Mouse (Mus musculus) forebrain, embryonic 11.5 days (tissue): ENCODE results near the gene Tmeff1. TPM values are rescaled to one million over a fixed set of nuclear protein-coding genes. Genes with fewer than 3 reads are reported as not detected.

ENCODE experiments used
- ATAC-seq: fragments of 200-750 bp; cut with Nextera tagmentation; replicated peaks from 2 replicates; pipeline ENCODE4 v1.8.0; 2017; ENCODE audit warnings: moderate TSS enrichment; ENCODE audit not compliant: low FRiP score
- DNase-seq: peaks from one replicate; pipeline ENCODE4 v3.0.0-alpha.2; 2017; ENCODE audit warnings: low spot score
- H3K27ac ChIP-seq: fragments of 300-500 bp; sonication (generic); 2 replicates; pipeline ENCODE4 v1.5.1; 2014; ENCODE audit warnings: low read depth, low read length
- H3K27me3 ChIP-seq: fragments of 300-500 bp; sonication (generic); 2 replicates; pipeline ENCODE4 v1.6.1; 2014; ENCODE audit warnings: mild to moderate bottlenecking, low read length, mixed read lengths; ENCODE audit not compliant: control insufficient read depth, insufficient read depth
- H3K36me3 ChIP-seq: fragments of 300-500 bp; sonication (generic); 2 replicates; pipeline ENCODE4 v1.6.1; 2014; ENCODE audit warnings: mild to moderate bottlenecking, low read length, moderate library complexity, mixed read lengths; ENCODE audit not compliant: control insufficient read depth, insufficient read depth
- H3K4me1 ChIP-seq: fragments of 300-500 bp; sonication (generic); replicated peaks from 2 replicates; pipeline ENCODE4 v1.6.1; 2014; ENCODE audit warnings: low read length, mixed read lengths; ENCODE audit not compliant: control insufficient read depth, insufficient read depth
- H3K4me2 ChIP-seq: fragments of 300-500 bp; sonication (generic); 2 replicates; pipeline ENCODE4 v1.6.1; 2014; ENCODE audit warnings: low read depth, mild to moderate bottlenecking, low read length, moderate library complexity, mixed read lengths; ENCODE audit not compliant: severe bottlenecking
- H3K4me3 ChIP-seq: fragments of 300-500 bp; sonication (generic); 2 replicates; pipeline ENCODE4 v1.5.1; 2014; ENCODE audit warnings: low read depth, low read length
- H3K9ac ChIP-seq: fragments of 300-500 bp; sonication (generic); 2 replicates; pipeline ENCODE4 v1.6.1; 2014; ENCODE audit warnings: low read length
- H3K9me3 ChIP-seq: fragments of 300-500 bp; sonication (generic); 2 replicates; pipeline ENCODE4 v1.6.1; 2016; ENCODE audit warnings: low read length, mixed read lengths; ENCODE audit not compliant: control insufficient read depth
- WGBS: fragments of 180-500 bp; shearing (Covaris S2); extraction: QIAGEN DNeasy Blood & Tissue Kit; methylation state at CpG from one replicate; pipeline ENCODE4 v1.1.7; 2014; 5-methylcytosine and 5-hydroxymethylcytosine counted together
- polyA plus RNA-seq: library from polyadenylated mRNA; unstranded; fragments of >200 nt; fragmentation: Nextera tagmentation; extraction: Ambion mirVana; gene quantifications from 2 replicates; pipeline ENCODE4 v1.2.1, GENCODE M21; 2014

The Tmeff1 gene
- polyA plus RNA-seq, 1 experiment from 2014 or later: 124 TPM

DNA sequence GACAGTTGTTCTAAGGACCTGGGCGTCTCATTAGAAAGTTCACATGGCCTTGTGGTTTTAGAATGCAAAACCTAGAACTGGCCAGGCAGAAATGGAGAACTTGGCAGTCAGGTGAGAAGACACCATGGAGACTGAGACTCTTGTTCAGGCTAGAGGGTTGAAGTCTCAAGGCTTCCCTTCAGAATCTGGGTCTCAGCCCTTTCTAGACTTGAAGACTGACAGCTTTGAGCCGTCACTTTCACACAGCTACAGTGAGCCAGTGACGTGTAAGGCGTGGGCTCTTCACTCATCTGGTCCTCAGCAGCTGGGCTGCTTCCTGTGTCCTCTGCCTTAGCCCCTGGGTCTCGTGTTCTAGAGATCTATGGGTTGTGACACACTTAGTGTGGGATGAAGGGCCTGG lies 7.4 kb downstream of the Tmeff1 start:
- H3K4me1 ChIP-seq: no peaks in the 10 kb centered on the region
- 76% methylated on average over 5 of the region's 5 CpGs for WGBS
- DNase-seq (no peak), ATAC-seq (no peak)
- H3K27ac ChIP-seq: no peak overlapping the region
- no peak overlapping the region for H3K4me2 ChIP-seq
- peaks cover 4% of the 10 kb centered on the region; the same call in 1 of the 2 replicates for H3K9me3 ChIP-seq
- no peak overlapping the region for H3K9ac ChIP-seq
- peaks cover 2% of the 10 kb centered on the region; the same call in 1 of the 2 replicates for H3K36me3 ChIP-seq
- H3K4me3 ChIP-seq: no peak overlapping the region
- no peaks in the 10 kb centered on the region for H3K27me3 ChIP-seq

DNA sequence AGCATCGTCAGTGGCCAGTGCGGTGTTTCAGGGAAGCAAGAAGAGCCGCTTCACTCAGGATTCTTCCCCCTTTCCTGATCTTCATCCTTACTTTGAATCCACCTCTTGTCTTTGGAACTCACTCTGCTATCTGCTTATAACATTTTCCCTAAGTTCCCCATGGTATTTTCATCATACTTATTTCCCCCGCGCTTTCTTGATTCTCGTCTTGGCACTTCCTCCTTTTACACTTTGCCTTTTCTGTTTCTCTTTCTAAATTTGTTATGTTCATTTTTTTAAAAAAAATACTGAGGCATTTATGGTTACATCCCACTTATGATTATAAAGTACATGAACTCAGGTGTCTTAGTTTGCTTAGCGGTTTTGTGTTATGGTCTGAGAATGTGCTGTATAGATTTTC lies 7.9 kb downstream of the Tmeff1 start:
- H3K9me3 ChIP-seq: peaks cover under 1% of the 10 kb centered on the region; the same call in 1 of the 2 replicates
- no peak overlapping the region for H3K27ac ChIP-seq
- H3K9ac ChIP-seq: no peak overlapping the region
- no peak overlapping the region for H3K4me2 ChIP-seq
- no peaks in the 10 kb centered on the region; the same call in 1 of the 2 replicates for H3K4me1 ChIP-seq
- H3K27me3 ChIP-seq: no peaks in the 10 kb centered on the region
- ATAC-seq (no peak), DNase-seq (no peak)
- no peaks in the 10 kb centered on the region; the same call in 1 of the 2 replicates for H3K36me3 ChIP-seq
- H3K4me3 ChIP-seq: no peak overlapping the region
- 97% methylated on average over 7 of the region's 7 CpGs for WGBS

DNA sequence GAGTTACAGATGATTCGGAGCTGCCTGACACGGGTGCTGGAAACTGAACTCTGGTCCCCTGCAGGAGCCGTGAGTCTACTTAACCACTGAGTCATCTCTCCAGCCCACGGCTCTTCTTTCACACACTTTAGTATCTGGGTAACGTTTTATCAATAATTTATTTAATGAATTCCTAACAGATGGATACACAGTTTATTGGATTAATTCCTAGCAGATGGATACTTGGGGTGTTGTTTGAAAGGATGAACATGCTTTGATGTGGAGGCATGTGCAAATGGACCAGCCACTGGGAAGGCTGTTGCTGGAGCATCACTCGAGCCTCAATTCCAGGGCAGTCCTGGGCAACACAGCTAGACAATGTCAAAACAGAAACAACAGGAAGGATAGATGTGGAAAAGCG lies 11.1 kb downstream of the Tmeff1 start:
- WGBS: 90% methylated on average over 7 of the region's 7 CpGs
- no peak overlapping the region for H3K4me3 ChIP-seq

DNA sequence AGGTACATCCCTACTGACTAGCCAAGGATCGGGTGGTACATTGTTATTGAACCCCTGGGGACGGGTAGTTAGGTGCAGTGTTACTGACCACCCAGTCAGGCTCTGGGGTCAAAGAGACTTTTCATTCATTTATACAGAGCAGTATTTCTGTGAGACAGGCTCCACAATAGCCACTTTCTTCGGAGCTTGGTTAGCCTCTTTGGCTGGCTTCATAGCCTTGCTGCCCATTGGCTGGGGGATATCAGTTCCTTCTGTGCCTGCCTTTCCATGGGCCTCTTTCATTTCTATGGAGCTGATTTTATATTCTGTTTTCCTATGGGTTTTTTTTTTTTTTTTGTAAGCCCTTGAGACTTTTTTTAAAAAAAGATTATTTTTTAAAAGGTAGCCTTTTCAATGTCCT lies 20.7 kb downstream of the Tmeff1 start:
- H3K27me3 ChIP-seq: no peaks in the 10 kb centered on the region
- DNase-seq (no peak), ATAC-seq (no peak)
- 46% methylated on average over 3 of the region's 3 CpGs for WGBS
- H3K36me3 ChIP-seq: peaks cover 3% of the 10 kb centered on the region; the same call in 1 of the 2 replicates
- H3K4me1 ChIP-seq: no peaks in the 10 kb centered on the region
- no peak overlapping the region for H3K27ac ChIP-seq
- no peaks in the 10 kb centered on the region for H3K9me3 ChIP-seq
- no peak overlapping the region for H3K4me3 ChIP-seq
- H3K4me2 ChIP-seq: no peak overlapping the region
- H3K9ac ChIP-seq: no peak overlapping the region

More for the DNA sequence above, 11.1 kb downstream of the Tmeff1 start:
- no peak for ATAC-seq
- Histone ChIP-seq H3K9ac (no peak overlapping the region), H3K9me3 (no peaks in the 10 kb centered on the region), H3K4me1 (no peaks in the 10 kb centered on the region; the same call in 1 of the 2 replicates), H3K27me3 (no peaks in the 10 kb centered on the region), H3K4me2 (no peak overlapping the region), H3K27ac (no peak overlapping the region), H3K36me3 (no peaks in the 10 kb centered on the region)
- DNase-seq: no peak

DNA sequence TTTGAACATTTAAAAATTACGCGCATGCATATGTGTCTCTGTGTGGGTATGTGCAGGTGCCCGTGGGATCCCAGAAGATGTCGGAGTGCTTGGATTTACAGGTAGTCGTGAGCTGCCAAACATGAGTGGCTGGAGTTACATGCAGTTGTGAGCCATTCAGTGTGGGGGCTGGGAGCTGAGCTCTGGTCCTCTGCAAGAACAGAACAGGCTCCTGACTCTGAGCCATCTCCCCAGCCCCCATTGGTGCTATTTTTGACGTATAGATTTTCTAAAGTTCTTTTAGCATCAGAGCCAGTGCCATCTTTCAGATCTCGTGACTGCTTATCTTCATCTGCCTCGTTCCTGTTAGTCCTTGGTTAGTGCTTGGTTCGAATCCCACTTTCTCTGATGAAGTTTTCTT lies 24.5 kb downstream of the Tmeff1 start:
- no peak overlapping the region for H3K4me2 ChIP-seq
- 95% methylated on average over 9 of the region's 9 CpGs for WGBS
- DNase-seq (no peak), ATAC-seq (no peak)
- H3K9ac ChIP-seq: no peak overlapping the region
- H3K4me3 ChIP-seq: no peak overlapping the region
- H3K27ac ChIP-seq: no peak overlapping the region
- no peaks in the 10 kb centered on the region for H3K4me1 ChIP-seq
- no peaks in the 10 kb centered on the region for H3K9me3 ChIP-seq
- peaks cover 3% of the 10 kb centered on the region; the same call in 1 of the 2 replicates for H3K36me3 ChIP-seq
- H3K27me3 ChIP-seq: no peaks in the 10 kb centered on the region

DNA sequence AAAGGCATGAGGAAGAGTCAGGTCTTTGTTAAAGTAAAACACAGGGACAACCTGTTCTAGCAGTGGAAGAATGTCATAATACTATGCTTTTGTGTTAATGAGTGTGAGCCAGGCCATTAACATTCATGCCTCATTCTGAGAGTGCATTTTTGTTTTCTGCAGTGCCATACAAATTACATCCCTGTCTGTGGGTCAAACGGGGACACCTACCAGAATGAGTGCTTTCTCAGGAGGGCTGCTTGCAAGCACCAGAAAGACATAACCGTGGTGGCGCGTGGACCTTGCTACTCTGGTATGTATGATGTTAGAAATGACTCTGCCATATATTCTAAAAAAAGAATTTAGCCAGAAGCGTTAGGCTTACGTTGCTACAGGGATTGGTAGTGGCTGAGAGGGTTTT lies 25.3 kb downstream of the Tmeff1 start:
- H3K36me3 ChIP-seq: peaks cover 3% of the 10 kb centered on the region; the same call in 1 of the 2 replicates
- 91% methylated on average over 6 of the region's 6 CpGs for WGBS
- ATAC-seq: no peak

DNA sequence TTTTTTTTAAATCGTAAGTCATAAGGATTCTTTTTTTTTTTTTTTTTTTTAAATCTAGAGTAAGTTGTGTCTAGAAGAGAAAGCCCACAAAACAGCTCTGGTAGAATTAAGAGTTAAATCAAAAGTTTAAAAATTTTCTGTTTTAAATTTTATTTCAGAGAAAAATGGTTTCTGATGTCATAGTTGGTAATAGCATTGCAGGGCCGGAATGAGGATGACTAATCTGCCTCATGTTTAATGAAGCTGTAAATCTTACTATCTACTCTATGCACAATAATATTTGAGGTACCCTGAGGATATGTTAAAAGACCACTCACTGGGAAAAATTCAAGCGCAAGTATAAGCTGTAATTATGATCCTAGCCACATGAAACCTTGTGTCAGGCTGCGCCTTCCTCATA lies 30.5 kb downstream of the Tmeff1 start:
- ATAC-seq (no peak), DNase-seq (no peak)
- Histone ChIP-seq H3K27ac (no peak overlapping the region), H3K9me3 (no peaks in the 10 kb centered on the region), H3K27me3 (no peaks in the 10 kb centered on the region), H3K4me1 (no peaks in the 10 kb centered on the region), H3K36me3 (peaks cover 3% of the 10 kb centered on the region; the same call in 1 of the 2 replicates), H3K4me2 (no peak overlapping the region), H3K4me3 (no peak overlapping the region), H3K9ac (no peak overlapping the region)
- WGBS: 88% methylated on average over 4 of the region's 4 CpGs

More for the DNA sequence above, 25.3 kb downstream of the Tmeff1 start:
- no peaks in the 10 kb centered on the region for H3K4me1 ChIP-seq
- no peak for DNase-seq
- H3K4me3 ChIP-seq: no peak overlapping the region
- H3K9ac ChIP-seq: no peak overlapping the region
- no peak overlapping the region for H3K27ac ChIP-seq
- no peaks in the 10 kb centered on the region for H3K9me3 ChIP-seq
- H3K4me2 ChIP-seq: no peak overlapping the region
- H3K27me3 ChIP-seq: no peaks in the 10 kb centered on the region

DNA sequence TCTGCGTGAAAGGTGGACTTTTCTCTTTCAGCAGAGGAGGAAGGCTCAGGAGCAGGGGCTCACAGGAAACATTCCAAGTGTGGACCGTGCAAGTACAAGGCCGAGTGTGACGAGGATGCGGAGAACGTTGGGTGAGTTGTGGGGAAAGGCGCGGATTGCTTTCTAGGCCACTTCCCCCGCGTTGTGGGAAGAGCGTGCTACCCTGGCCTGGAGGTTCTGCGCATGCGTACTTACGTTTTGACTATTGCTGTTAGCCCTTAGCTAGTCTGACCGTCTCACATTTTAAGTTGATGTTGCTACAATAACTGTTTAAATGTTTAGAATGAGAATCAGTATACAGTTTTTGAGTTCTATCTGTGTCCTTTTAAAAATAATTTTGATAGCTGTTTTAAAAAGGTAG lies 32.2 kb downstream of the Tmeff1 start:
- Histone ChIP-seq H3K4me1 (no peaks in the 10 kb centered on the region), H3K9me3 (no peaks in the 10 kb centered on the region), H3K36me3 (peaks cover 3% of the 10 kb centered on the region; the same call in 1 of the 2 replicates), H3K9ac (no peak overlapping the region), H3K27ac (no peak overlapping the region), H3K27me3 (no peaks in the 10 kb centered on the region), H3K4me2 (no peak overlapping the region), H3K4me3 (no peak overlapping the region)
- ATAC-seq (no peak), DNase-seq (no peak)
- WGBS: 97% methylated on average over 15 of the region's 15 CpGs

DNA sequence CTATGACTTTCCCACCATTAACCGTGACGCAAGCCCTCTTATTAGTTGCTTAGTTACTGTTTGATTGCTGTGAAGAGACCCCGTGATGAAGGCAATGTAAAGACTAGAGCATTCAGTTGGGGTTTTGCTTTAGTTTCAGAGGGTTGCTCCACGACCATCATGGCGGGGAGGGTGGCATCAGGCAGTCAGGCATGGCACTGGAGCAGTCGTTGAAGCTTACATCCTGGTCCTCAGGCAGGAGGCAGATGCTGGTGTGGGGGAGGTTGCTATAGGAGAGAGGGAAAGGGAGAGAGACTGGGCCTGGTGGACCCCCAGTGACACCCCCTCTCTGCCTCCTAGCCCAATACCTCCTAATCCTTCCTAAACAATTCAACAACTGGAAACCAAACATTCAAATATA lies 35.1 kb downstream of the Tmeff1 start:
- no peaks in the 10 kb centered on the region for H3K4me1 ChIP-seq
- H3K4me3 ChIP-seq: no peak overlapping the region
- no peak overlapping the region for H3K27ac ChIP-seq
- H3K9me3 ChIP-seq: no peaks in the 10 kb centered on the region
- WGBS: 95% methylated on average over 6 of the region's 6 CpGs
- peaks cover 3% of the 10 kb centered on the region; the same call in 1 of the 2 replicates for H3K36me3 ChIP-seq
- no peaks in the 10 kb centered on the region for H3K27me3 ChIP-seq
- H3K4me2 ChIP-seq: no peak overlapping the region
- ATAC-seq: no peak
- no peak for DNase-seq
- H3K9ac ChIP-seq: no peak overlapping the region
